Mouse (Mus musculus) retina, postnatal 1 day (tissue): Measurements from ENCODE around the gene Chsy1.
A peak's percentile ranks its signal among the peaks of the same experiment; 100 is the strongest.

ENCODE experiments used
- DNase-seq: peaks from one replicate; pipeline ENCODE4 v3.0.0-alpha.2; 2012

Gene Chsy1

DNA sequence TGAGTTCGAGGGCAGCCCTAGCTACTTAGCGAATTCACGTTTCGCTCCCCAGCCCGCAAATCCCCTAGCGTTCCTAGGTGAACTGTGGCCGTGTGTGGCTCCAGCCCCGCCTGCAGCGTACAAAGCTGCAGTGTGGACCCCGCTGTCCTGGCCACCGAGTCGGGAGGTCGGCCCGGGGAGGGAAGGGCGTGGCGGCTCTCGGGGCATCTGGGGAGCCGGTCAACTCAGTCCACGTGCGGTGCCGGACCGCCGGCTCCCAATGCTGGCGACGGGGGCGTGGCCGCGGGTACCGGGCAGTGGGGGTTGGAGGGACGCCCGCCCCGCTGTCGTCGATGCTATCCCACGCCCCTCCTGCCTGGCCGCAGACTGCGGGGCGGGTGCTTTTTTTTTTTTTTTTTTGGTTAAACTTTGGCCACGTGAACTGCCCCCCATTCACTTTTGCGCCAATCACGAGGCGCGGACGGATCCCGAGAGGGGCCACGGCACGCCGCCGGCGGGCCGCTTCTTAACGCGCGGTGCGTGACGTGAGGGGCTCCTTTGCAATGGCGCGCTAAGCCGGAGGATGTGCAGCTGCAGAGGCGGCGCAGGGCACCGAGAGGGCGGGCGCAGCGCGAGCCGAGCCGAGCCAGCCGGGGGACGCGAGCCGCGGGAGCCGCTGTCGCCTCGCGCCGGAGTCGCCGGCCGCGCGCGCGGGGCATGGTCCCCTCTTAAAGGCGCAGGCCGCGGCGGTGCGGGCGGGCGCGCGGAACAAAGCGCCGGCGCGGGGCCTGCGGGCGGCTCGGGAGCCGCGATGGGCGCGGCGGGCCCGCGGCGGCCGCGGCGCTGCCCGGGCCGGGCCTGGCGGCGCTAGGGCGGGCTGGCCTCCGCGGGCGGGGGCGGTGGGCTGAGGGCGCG is at the start of gene Chsy1:
Gene Chsy1, plus strand, starts transcription at position 555 of the 894 bp plus-strand sequence.
- peak; percentile 97 for DNase-seq

DNA sequence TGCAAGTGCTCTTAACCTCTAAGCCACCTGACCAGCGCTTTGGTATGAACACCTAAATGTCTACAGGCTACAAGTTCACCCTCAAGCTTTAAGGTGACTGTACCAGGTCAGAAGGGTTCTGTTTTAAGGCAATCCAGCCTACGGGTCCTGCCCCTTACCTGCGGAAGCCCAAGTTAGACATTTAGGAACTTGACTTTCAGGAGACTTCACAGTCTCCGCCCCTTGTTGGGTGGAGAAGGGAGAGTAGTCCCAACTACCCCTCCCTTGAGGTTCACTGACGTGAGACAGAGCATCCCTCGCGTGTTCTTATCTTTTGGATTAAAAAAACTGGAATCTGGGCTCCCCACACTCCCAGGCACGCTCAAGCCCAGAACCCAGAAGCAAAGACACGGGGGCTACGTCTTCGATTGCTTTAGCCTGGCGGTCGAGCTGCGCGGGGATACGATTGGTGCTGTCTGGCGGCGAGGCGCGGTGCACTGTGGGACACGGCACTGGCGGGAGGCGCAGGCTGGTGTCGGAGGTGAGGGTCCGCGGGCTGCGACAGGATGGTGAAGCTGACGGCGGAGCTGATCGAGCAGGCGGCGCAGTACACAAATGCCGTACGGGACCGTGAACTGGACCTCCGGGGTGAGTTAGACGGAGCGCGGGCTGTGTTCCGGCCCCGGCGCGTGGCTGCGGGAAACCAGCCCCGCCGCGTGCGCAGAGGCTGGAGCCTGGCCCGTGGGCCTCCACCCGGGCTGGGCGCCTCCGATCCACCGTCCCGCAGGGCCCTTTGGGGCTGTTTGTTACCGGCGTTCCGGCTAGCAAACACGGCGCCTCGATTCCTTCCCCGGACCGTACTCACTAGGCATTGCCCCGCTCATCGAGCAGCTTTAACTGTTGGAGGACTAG is 49.0 kb upstream of the Chsy1 start:
- DNase-seq: peak; percentile 94

DNA sequence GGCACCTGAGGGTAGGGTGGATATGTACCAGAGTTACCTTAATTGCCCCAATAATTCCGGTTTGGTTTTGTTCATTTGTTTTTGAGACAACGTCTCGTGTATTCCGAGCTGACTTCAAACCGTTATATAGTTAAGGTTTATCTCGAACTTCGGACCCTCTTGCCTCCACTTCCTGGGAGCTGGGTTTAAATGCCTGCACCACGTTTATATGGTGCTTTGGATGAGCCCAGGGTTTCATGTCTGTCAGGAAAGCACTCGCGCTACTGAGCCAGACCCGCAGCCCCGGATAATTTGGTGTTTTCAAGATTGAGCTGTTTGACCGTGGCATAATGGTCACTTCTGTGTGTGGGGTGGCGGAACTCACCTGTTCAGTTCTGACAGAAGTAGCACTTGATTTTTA is 48.3 kb upstream of the Chsy1 start:
- no peak for DNase-seq

- no peak for DNase-seq
These were observed 32.9 kb upstream of the Chsy1 start for GRCm38 (mm10) chr7:66076411-66076810.

DNA sequence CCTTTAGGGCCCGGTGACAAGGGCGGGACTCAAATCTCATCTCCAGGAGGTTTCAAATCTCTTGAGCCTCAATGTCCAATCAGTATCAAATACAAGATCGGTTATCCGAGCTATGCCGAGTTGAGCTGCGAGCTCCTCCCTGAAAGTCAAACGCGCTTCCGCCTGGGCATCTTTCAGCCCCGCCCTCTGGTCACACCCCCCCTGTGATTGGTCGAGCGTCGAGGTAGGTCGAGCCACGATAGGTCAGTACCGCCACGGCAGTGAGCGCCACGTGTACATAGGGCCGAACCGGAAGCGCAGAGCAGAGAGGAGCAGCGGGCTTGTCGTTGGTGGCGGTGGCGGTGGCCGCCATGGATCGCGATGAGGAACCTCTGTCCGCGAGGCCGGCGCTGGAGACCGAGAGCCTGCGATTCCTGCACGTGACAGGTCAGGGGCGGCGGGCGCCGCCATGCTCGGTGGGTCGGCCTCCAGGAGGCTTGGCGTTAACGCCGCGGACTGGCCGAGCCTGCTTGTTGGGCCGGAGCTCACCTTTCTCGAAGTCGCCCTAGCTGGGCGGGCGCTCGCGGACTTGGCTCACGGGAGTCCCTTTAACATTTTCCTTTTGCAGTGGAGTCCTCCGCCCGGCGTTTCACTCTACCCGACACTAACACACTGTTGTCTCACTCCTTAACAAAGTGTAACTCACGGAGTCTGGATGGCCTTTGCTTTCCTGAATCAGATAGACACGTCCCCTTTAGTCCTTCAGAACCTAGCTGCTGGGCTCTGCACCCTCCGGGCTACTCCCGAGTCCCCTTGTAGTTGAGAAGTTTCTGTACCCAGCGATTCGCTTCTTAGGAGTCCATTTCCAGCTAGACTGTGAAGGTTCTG is 29.7 kb upstream of the Chsy1 start, which contains the start of gene Selenos:
Gene Selenos, plus strand, starts transcription at position 286 of the 867 bp plus-strand sequence.
- DNase-seq: peak; percentile 99

GRCm38 (mm10) chr7:66080231-66080613 is 29.1 kb upstream of the Chsy1 start:
- DNase-seq: peak; percentile 32

DNA sequence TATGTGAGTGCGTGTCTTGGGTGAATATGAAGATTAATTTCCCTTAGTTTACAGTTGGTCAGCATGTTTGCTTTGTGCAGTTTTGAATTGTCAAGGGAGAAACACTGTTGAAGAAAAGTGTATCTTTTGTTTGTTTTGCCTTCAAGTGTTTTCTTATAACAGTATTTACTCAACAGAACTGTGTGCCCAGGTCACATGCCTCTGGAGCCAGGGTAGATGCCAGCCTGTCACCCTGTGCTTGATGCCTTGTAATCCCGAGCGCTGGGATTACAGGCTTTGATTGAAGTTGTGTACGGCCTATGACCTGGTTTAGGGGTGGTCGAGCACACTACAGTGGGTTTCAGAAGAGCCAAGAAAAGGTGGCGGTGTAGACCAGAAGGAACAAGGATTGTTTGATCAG is 25.6 kb upstream of the Chsy1 start:
- no peak for DNase-seq

DNA sequence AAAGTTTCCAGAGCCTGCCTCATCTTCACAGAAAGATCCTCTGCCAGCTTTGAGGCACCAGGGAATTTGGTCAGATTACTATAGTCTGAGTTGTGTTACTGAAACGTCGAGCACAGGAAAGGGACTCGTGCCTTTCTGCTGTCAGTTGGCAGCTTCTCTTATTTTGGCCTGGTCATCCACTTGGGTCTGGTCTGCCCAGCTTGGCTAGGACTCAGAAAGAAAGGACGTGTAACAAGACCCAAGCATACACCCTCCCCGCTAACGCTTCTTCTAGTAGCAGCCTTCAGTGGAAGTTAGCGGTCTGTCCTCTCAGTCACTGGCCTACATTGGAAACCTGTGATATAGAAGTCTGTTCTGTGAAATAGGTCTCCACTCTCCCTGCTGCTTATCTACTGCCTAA is 24.8 kb upstream of the Chsy1 start:
- DNase-seq: no peak

- no peak for DNase-seq
These were observed 21.7 kb upstream of the Chsy1 start for GRCm38 (mm10) chr7:66087652-66088051.

DNA sequence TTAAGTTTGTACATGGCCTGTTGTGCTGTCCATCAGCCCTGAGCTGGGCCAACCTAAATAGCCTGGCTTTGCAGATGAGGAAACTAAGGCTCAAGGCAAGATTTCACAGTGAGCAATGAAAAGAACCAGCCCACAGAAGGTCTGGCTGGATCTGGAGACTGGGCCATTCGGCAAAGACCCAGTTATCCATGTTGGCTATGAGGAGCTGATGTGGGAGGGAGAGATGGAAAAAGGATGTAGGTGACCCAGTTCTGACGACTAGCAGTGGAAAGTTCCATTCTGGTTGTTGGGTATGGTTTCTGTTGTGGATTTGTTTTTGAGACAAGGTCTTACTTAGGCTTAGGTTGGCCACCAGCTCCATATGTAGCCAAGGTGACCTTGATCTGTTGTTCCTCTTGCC is 21.2 kb upstream of the Chsy1 start:
- DNase-seq: no peak

DNA sequence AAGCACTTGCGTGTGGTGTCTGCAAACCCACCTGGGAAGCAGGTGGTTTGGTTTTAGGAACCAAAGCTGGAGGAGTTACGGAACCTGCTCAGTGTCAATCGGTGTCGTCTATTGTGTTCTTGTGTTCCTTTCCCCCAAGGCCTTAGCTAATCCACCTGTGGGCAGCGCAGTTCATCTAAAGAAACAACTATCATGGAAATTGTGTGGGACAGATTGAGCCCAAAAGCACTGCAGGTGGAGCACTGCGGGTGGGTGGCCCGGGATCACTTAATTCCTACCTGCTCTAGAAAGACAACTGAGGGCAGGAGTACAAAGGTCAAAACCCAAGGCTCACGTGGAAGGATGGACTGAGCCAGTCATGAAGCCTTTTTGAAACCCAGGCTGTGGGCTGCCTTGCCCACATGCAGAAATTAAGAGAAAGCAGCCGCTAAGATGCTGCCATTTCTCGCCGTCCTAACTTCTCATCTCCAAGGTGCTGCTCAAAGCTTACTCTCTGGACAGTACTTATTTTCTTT is 18.6 kb upstream of the Chsy1 start:
- DNase-seq: no peak

DNA sequence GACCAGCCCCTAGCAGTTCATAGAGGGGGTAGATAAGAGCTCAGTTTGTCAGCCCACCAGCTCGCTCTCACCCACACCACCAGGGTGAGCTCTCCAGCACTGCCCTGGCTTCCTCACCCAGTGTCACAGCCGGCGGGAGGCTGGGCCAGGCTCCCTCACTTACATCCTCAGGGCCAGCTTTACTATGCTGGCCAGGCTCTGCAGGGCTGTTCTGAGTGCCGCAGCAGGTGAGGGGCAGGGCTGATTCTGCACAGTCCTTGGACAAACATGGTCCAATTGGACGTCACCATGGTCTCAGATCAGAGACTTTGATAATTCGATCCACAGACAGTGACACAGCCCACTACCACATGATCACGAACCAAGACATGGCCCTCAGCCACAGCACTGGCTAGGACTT is 17.8 kb upstream of the Chsy1 start:
- no peak for DNase-seq

DNA sequence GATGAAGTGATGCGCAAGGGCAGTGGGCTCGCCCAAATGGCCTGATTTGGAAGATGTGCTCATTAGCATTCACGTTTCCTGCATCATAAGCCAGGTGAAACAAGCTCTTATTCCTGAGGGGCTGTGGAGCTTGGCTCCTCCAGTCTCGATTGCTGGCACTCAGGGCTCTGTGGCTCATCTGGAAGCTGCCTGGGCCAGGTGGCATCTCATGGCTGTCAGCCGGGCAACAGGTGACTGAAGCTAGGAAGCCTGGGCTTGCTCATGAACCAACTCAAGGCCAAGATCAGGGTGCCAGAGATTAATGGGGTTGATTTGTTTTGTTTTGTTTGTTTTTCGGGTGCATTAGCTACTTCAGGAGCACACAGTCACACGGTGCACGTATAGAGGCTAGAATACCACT is 16.7 kb upstream of the Chsy1 start:
- DNase-seq: no peak

DNA sequence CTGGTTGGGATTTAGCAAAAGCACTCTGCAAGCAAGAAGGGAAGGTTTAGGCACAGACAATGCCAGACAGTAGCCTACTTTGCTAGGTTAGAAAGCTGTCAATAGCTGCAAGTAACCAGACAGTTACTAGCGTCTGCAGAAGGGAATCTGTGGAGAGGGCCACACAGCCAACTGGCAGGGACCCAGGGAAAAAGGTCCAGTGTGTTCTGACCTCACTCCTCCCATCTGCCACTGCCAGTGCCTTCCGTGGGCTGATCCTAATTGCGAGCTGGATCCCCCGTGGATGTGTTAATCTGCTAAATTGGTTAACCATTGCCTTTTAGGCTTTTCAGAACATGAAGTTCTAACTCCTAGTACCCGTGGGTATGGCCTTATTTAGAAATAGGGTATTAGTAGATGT is 15.2 kb upstream of the Chsy1 start:
- no peak for DNase-seq

DNA sequence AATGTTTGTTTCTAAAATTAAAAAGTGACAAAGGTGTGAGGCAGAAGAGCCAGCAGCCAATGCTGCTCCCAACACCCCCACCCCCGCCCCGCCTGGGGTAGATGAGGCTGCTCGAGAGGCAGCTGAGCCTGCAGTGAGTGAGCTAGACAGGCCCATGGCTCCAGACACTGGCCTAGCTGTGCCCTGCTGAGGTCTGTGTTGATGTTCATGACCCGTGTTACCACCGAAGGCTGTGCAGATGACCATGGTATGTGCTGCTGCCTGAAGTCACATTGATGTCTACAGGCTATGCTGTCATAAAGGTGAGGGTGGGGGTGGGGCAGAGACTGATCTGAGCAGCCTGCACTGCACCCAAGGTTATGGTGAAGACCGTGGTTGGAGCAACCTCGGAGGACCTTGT is 10.5 kb upstream of the Chsy1 start:
- no peak for DNase-seq

DNA sequence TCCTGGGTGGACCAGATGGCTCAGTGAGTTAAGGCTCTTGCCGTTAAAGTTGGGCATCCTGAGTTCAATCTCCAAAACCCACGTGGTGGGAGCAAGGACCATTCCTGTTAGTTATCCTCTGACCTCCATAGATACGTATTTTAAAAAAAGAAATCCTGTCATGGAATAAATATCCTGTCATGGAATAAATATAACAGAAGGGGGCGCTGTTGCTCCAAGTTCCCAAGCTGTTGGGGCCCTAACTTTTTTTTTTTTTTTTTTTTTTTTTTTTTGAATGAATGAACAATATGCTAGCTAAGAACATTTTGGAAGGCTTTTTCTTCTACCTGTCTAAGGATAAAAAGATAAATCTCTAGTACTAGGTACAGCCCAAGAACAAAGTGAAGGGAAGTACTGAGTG is 7.4 kb upstream of the Chsy1 start:
- peak; percentile 71 for DNase-seq

GRCm38 (mm10) chr7:66104531-66104930 is 4.8 kb upstream of the Chsy1 start:
- DNase-seq: no peak

DNA sequence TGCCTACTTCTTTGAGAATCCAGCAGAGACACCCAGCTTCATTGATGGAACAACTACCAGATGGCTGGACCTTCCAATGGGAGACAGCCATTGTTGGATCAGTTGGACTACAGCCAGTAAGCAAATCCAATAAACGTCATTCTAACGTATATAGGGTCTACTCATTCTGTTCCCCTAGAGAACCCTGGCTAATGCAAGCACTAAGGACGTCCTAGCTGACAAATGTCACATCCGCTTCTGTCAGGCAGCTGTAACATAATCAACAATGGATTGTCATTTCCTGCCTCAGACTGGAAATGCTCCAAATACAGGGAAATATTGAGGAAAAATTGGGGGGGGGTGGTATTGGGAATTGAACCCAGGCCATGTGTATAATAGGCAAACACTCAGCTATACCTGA is 3.5 kb upstream of the Chsy1 start:
- no peak for DNase-seq

DNA sequence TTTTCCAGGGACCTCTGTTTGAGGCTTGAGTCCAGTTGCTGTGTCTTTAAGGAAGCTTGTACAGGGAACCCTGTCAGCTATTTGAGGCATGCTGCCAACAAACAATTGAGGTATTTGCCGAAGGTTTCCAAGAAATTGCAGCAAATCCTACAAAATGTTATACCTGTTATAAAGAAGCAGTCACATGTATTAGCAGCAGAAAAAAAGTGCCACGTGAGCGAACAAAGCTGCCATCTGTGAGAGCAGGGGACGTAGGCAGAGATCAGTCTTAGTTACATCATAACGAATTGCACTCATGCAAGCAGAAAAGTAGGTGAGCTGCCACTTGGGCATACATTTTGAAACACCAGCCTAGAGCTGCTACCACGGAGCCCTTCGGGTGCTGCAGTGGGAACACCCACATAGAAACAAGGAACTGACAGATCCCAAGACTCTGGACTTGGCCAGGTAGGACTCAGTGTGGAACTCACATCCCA is 2.7 kb upstream of the Chsy1 start:
- no peak for DNase-seq

DNA sequence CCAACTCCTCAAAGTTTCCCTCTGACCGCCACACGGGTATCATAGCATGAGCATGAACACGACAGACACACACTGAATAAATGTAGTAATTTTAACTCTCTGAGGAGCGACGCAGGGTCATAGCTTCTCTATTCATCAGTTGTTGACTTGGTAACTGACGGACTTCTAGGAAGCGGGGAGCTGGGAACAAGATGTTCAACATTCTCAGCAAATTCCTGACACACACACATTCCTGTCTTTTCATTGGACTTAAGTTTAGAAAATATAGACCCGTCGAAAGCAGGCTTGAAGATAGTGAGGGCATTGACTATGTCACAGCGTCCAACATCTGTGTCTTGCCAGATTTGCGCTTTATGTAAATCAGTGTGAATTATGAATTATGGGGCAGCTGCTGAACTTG is 2.1 kb upstream of the Chsy1 start:
- DNase-seq: no peak

GRCm38 (mm10) chr7:66107930-66108329 is 1.4 kb upstream of the Chsy1 start:
- DNase-seq: peak; percentile 55

DNA sequence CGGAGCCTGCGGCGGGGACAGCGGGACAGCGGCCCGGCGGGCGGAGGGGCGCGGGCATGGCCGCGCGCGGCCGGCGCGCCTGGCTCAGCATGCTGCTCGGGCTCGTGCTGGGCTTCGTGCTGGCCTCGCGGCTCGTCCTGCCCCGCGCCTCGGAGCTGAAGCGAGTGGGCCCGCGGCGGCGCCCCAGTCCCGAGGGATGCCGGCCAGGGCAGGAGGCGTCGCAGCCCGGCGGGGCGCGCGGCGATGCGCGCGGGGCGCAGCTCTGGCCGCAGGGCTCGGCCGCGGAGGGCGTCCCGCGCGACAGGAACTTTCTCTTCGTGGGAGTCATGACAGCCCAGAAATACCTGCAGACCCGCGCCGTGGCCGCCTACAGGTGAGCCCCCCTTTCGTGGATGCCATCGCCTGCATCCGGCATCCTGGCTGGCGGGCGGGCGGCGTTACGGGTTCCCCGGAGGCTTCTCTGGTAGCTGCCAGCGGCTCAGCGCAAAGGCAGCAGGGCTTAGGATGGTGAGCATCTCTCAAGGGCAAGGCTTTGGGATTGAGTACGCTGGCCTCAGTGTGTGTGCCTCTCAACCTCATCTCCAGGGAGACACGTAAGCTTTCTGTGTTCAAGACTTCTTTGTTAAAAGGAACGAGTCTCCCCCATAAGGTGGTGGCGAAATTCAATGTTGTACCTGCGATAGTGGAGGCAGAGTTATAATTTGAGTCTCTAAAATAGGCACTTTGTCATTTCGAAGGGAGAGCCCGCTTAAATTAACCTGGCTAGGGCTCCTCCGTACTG is 730 bp downstream of the Chsy1 start:
- DNase-seq: peak; percentile 62
